Mouse (Mus musculus) testis, postnatal 14 days (tissue): ENCODE measurements at regions not wholly inside any gene's neighbourhood (a gene's known extent, or its start where the extent isn't known, plus 50 kb on each side); places are given as distances from the start of the nearest gene placed in this dataset.
A peak's percentile ranks its signal among the peaks of the same experiment; 100 is the strongest.

ENCODE experiments used
- DNase-seq: peaks from one replicate; pipeline ENCODE4 v3.0.0; 2021; ENCODE audit warnings: low spot score

DNA sequence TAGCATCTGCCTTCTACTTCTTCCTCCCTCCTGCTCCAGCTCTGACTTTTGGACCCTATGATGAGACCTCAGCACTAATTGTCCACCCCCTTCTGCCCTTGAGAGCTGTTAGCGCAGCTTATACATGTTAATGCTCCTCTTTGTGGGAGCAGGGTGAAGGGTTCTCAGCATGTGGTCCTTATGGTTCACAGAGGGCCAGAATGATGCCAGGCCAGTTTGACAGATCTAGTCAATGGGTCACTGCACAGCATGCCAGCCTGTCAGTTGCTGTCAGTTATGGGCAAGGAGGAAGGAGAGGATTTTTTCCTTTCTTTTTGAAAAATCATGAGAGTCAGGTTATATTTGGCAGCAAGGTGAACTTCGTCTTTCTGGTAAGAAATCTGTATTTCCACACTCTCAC, 68.4 kb downstream of the 4931417E11Rik start:
- no peak for DNase-seq

DNA sequence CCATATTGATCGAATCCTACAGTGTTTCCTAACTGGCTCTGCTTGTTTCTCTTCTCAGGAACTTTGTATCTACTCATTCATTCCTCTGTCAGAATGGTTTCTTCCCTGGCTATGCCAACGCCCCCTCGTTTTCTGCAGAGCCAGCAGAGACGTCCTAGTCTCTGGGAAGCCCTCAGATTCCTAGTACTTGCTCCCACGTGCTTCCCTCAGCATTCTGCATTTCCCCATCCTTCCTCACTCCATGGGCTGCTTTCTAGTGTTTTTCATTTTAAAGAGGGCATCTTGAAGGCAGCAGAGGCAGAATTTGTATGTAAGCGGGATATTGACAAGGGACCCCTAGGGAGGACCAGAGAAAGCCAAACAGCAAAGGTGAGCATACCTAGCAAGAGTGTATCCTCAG, 80.2 kb downstream of the 4931417E11Rik start:
- DNase-seq: no peak

DNA sequence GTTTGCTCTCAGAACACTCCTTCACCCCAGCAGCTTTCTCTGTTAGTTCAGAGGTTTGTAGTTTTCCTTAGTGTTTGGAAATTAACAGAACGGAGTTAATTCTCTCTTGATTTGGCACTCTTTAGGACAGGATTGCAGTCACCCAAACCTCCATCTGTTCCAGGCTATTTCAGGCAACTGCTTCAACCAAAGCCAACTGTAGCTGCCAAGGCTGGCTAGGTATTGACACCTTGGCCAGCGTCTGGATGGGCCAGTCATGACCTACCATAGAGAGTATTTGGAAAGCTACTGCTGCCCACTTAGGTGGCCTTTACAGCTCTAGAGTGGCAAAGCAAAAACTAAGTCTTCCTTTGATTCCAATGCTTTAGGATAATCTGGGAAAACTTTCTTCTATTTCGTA, 83.2 kb downstream of the 4931417E11Rik start:
- DNase-seq: peak; percentile 1

DNA sequence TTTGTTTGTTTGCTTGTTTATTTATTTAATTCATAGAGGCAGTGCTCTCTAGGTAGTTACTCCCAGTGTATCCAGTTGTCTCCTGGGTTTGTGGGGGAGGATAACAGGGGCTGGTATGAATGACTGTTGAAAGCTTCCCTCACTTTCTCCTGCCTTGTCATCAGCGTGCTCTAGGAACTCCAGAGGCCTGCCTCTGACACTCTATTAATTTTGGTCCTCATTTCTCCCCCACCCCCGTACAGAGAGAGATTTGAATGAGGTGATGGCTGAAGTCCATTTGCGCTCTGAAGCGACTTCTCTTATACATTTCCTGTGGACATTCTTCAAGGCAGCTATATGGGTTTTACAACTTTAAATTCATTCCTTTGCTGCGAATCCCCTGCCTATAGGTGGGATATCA, 89.6 kb downstream of the 4931417E11Rik start:
- DNase-seq: no peak

DNA sequence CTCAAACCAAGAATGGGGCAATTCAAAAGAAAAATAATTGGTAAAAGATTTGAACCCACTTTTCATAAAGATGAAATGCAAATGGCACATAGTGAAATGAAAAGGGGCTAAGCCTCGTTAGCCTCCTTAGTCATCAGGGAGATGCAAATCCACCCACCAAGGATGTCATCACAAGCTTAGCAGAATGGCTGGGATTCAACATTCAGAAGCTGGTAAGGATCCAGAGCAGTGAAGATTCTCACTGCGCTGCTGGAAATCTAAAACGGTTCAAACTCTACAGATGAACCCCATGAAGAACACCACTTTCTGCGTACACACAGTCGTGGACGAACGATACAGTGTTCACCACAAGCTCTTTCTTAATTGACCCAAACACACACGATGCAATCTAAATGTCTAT, 91.6 kb downstream of the 4931417E11Rik start:
- DNase-seq: no peak

DNA sequence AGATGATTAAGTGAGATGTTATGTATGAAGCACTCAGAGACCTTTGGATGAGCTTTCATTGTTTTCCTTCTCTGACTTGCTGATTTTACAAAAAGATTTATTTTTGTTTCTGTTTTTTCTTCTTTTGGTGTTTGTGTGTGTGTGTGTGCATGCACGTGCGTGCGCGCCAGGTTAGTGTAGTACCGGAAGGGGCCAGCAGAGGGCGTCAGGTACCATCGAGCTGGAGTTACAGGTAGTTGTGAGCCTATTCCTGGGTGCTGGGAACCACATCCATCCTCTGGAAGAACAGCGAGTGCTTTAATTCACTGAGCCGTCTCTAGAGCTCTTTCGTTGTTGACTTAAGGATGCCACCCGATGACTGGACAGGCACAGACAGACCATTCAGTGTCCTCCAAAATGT, 93.2 kb downstream of the 4931417E11Rik start:
- DNase-seq: peak; percentile 54

DNA sequence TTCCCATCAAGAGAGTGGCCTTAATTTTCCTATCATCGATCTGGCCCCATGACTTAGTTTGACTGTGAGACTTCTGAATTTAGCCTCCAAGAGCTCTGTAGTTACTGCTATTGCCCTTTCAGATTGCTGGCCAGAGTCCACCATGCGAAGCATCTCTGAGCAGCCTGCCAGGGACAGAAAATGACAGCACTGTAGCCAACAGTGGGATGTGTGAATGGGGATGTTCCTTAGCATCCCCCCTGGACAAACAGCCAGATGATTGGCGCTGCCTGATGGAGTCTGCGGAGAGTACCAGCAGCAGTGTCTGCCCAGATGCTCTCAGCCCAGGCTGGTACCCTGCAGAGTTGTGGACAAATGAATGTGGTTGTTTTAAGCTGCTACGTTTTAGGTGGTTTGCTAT, 96.6 kb downstream of the 4931417E11Rik start:
- DNase-seq: no peak

DNA sequence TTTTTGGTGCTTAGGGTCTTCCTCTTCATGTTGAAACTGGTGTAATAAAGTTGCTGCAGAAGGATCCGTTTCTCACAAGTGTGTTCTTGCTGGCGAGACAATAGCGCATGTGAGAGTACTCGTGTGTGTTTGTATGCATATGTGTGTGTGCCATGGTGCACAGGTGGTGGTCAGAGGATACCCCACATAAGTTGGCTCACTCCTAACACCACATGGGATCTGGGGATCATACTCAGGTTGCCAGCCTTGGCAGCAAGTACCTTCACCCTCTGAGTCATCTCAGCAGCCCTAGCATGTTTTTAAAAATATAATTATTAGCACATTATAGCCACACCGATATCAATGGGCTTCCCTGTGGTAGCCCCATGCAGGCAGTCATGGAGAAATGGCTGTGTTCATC, 97.6 kb downstream of the 4931417E11Rik start:
- DNase-seq: no peak

DNA sequence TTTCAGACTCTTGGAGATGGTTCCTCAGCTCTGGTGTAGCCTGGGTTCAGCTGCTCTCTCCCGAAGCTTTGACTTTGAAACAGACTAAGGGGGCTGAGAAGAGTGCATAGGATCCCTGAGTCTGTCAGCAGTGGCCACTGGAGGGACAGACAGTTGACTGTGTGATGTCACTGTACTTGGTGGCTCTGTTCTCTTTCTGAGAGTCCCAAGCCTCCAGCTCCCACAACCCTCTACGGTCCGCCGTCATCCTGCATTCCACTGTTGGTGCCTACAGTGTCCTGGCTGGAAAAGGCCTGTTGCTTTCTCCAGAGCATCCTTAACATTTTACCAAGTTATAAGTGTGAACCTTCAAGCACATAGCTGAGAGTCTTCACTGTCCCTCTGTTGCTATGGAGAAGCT, 98.6 kb downstream of the 4931417E11Rik start:
- DNase-seq: no peak

DNA sequence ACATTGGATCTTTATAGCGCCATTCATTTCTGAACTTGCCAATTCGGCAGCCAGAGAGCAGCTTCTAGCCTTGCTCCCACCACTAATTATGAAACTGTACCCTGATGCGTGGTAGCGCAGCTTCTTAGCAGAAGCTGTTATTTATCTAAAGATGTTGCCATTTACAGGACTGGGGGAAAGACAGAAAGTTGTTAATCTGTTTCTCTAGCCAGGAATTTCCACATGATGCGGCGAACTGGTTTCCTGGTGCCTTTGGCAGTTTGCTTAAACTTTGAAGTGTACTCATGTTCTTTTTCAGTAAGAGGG, 100.7 kb downstream of the 4931417E11Rik start:
- DNase-seq: no peak

DNA sequence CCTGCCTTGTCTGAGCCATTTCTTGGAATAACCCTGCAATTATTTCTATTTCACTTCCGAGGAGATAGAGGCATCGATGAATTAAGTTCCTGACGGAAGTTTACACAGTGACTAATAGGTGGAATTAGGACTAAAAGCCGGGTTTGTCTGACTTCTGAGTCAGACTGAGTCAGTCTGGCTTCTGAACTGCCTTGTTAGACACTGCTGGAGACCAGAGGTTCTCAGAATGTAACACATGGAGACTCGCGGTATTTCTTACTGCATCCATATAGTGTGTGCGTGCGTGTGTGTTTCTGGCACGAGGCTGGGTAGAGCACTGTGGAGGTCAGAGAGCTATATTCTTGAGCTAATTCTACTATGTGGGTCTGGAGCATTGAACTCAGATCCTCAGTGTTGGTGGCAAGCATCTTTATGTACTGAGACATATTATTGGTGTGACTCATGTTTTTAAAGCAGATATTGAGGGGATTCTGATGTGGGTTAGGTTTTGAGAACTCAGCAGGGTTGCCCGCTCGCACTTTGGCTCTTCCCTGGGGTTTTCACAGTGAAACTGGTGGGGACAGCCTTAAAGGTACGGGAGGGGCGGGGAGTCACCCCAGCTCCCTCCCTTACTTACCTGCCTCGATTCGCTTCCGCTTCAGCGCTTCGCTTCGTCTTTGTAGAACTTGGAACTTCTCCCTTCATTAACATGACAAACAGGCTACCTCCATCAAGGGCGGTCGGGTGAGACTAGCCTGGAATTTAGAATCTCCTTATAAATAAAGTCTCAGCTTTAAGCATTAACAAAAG, 101.2 kb downstream of the 4931417E11Rik start:
- DNase-seq: no peak

DNA sequence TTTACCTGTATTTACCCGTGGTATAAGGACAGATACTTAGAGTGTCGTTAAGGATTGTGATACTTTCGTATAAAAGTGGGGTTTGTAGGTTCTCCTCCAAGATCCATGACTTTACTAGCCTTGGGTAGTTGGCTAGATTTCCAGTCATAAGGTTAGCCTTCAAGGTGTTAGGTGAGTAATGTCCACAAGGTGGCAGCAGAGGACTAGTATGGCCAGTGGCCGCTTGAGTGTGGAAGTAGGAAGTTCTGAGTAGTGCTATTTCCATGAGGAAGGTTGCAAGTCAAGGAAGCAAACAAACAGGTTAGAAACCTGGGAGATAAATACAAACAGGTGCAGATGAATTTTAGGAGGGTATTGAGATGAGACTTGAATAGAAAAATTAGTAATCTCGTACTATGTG, 101.9 kb downstream of the 4931417E11Rik start:
- peak; percentile 64 for DNase-seq

DNA sequence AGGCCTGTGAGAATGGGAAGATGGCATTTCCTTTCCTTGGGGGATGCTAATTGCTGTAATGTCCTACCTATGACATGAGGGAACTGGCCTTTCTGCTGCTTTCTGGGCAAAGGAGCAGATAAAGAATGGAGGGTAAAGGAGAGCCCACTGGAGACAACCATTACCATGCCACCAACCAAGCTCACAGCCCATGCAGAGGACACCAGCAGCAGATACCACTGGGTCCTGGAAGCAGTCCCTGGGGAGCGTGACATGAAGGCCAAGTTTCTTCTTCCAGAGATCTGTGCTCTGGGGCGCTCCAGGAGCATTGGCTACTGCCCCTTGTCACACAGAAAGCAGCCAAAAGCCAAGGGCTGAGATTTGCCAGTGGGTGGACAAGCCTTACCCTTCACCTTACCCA, 102.8 kb downstream of the 4931417E11Rik start:
- no peak for DNase-seq

DNA sequence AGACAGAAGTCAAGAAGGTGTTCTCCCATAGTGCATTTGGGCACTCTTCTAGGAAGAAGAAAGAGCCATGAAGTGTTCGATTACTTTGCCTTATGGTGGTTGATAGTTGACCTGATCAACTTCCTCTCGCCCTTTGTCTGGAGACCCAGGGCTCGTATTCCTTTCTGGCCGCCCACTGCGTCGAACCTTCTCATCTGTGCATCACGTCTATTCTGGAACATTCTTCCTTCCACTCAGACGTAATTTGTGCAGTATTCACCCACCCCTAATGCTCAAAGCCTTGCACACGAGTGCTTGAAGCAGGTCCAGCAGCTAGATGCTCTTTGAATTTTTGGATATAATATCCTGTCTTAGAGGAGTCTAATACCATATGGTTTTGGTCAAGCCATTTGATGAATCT, 104.2 kb downstream of the 4931417E11Rik start:
- no peak for DNase-seq

DNA sequence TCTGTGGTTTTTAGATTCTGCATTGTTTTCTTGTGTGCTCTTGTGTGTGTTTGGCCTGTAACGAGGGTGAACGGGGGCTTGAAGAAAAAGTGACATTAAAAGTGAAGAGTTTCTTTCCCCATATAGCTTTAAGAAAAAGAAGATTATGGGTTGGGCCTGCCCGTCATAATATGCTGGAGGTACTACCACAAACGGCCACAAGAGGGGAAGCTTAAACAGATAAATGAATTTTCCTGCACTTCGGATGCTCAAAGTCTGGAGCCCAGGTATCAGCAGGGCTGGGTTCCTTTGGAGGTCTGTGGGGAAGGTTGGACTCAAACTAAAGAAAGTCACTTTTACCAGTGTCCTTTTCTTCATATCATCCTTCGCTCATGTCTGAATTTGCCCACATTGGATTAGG, 86.8 kb downstream of the Suclg1 start:
- no peak for DNase-seq

DNA sequence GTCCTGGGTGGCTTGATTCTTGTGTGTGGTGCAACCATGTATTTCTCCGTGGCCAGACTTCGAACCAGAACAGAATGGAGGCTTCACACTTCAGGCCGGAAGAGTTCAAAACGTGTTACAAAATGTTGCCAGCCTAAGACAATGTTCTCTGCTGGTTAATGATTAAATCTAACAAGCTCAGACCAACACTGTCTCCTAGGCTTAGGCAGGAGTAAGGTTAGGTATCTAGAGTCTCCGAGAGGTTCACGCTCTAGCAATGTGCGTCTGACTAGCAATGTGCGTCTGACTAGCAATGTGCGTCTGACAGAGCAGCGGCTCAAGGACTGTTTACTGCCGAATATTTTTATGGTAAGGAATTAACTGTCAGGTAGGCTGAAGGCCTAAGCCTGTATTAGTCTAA, 81.5 kb downstream of the Suclg1 start:
- no peak for DNase-seq
